Mouse (Mus musculus): ENCODE data around the gene Taf4. TPM values are rescaled to one million over a fixed set of nuclear protein-coding genes. Genes with fewer than 3 reads are reported as not detected.

Gene Taf4
- polyA plus RNA-seq, 1 experiment = 26.4 TPM

- no peaks in the 10 kb centered on the region for H3K4me1 ChIP-seq (ENCODE audit: control insufficient read depth, insufficient read depth, low read length)
- no peaks in the 10 kb centered on the region for H3K27me3 ChIP-seq (ENCODE audit: control insufficient read depth, insufficient read depth, low read length, poor library complexity, severe bottlenecking)
- no peaks in the 10 kb centered on the region for H3K9me3 ChIP-seq (replicated peaks; ENCODE audit: control insufficient read depth, insufficient read depth, low read length, poor library complexity, severe bottlenecking)
- H3K27ac ChIP-seq (ENCODE audit: insufficient read depth, low read length) = no peak overlapping the region
- no peaks in the 10 kb centered on the region for H3K36me3 ChIP-seq (ENCODE audit: control insufficient read depth, insufficient read depth, low read length, poor library complexity, severe bottlenecking)
- no peak overlapping the region for H3K4me3 ChIP-seq (ENCODE audit: low read depth, low read length)
- no peak for TF ChIP-seq CTCF (IDR thresholded peaks at IDR 0.05; ENCODE audit: low read depth, low read length)
- no peak for TF ChIP-seq POLR2A (IDR thresholded peaks at IDR 0.05; ENCODE audit: insufficient read depth, low read length)
- TF ChIP-seq EP300 (IDR thresholded peaks at IDR 0.05; ENCODE audit: insufficient read depth, low read depth, low read length) = no peak
- H3K9ac ChIP-seq (ENCODE audit: low read depth, poor library complexity, severe bottlenecking) = no peak overlapping the region
Measured at GRCm38 (mm10) chr2:179945051-179945450, 31.4 kb downstream of the Taf4 start.

DNA sequence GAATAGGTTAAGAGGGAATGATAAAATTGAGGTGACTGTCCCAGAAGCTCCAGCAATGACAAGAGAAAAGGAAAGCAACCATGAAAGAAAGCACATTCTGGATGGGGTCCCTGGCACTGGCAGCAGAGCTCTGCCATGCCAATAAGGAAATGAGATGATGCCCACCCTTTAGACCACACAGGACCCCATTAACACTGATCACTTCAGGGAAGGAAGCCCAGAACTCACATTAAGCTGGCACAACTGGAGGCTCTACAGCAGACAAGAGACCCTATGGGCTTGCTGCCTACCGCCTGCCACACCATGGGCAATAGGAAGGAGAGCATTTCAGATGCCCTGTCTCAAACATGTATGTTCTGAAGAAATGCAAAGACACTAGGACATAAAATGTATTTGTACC is 34.8 kb downstream of the Taf4 start:
- H3K27me3 ChIP-seq (ENCODE audit: control insufficient read depth, insufficient read depth, low read length, poor library complexity, severe bottlenecking) = no peaks in the 10 kb centered on the region
- H3K36me3 ChIP-seq (ENCODE audit: control insufficient read depth, insufficient read depth, low read length, poor library complexity, severe bottlenecking) = no peaks in the 10 kb centered on the region
- no peak overlapping the region for H3K9ac ChIP-seq (ENCODE audit: low read depth, poor library complexity, severe bottlenecking)
- H3K27ac ChIP-seq (ENCODE audit: insufficient read depth, low read length) = no peak overlapping the region
- H3K4me1 ChIP-seq (ENCODE audit: control insufficient read depth, insufficient read depth, low read length) = no peaks in the 10 kb centered on the region
- no peak for TF ChIP-seq EP300 (IDR thresholded peaks at IDR 0.05; ENCODE audit: insufficient read depth, low read depth, low read length)
- no peak for TF ChIP-seq POLR2A (IDR thresholded peaks at IDR 0.05; ENCODE audit: insufficient read depth, low read length)
- no peak overlapping the region for H3K4me3 ChIP-seq (ENCODE audit: low read depth, low read length)
- no peaks in the 10 kb centered on the region for H3K9me3 ChIP-seq (replicated peaks; ENCODE audit: control insufficient read depth, insufficient read depth, low read length, poor library complexity, severe bottlenecking)

DNA sequence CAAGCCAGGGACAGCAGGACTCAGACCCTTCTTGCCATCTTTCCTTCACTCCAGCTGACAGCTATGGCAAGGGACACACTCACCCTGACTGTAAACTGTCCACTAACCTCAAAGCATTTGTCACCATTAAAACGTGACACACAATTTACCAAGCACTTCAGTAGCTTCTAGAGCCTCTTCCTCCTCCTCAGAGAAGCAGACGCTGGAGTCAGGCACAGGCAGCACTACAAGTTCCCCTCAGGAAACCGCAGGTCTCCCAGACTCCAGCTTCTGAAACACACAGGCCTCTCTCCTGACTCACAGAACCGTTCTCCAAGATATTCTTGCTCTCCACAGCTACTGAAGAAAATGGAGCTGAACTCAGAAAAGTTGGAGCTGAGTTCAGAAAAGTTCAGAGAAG is 39.4 kb downstream of the Taf4 start:
- H3K4me3 ChIP-seq (ENCODE audit: low read depth, low read length) = no peak overlapping the region
- no peaks in the 10 kb centered on the region for H3K4me1 ChIP-seq (ENCODE audit: control insufficient read depth, insufficient read depth, low read length)
- peaks cover 4% of the 10 kb centered on the region; the same call in 1 of the 2 replicates for H3K36me3 ChIP-seq (ENCODE audit: control insufficient read depth, insufficient read depth, low read length, poor library complexity, severe bottlenecking)
- H3K9me3 ChIP-seq (replicated peaks; ENCODE audit: control insufficient read depth, insufficient read depth, low read length, poor library complexity, severe bottlenecking) = no peaks in the 10 kb centered on the region
- no peaks in the 10 kb centered on the region for H3K27me3 ChIP-seq (ENCODE audit: control insufficient read depth, insufficient read depth, low read length, poor library complexity, severe bottlenecking)
- TF ChIP-seq CTCF (IDR thresholded peaks at IDR 0.05; ENCODE audit: low read depth, low read length) (no peak), POLR2A (IDR thresholded peaks at IDR 0.05; ENCODE audit: insufficient read depth, low read length) (no peak), EP300 (IDR thresholded peaks at IDR 0.05; ENCODE audit: insufficient read depth, low read depth, low read length) (no peak)
- H3K9ac ChIP-seq (ENCODE audit: low read depth, poor library complexity, severe bottlenecking) = no peak overlapping the region
- H3K27ac ChIP-seq (ENCODE audit: insufficient read depth, low read length) = no peak overlapping the region

DNA sequence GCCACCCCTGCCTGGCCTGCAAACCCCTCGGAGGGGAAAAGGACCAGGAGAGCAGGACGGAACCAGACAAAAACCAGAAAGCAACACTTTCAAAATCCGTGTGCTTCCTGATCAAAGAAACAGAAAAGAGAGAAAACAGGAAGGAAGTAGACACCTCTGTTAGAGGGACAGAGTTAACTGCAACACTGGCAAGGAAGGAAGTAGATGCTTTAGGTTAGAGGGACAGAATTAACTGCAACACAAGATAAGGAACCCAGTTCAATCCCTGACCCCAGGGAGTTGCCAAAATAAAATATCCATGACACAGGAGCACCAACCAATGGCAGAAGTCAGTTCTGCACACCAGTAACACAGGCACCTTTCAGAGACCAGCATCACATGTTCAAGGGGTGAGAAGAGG is 42.3 kb downstream of the Taf4 start:
- Histone ChIP-seq H3K27me3 (ENCODE audit: control insufficient read depth, insufficient read depth, low read length, poor library complexity, severe bottlenecking) (no peaks in the 10 kb centered on the region), H3K36me3 (ENCODE audit: control insufficient read depth, insufficient read depth, low read length, poor library complexity, severe bottlenecking) (peaks cover 10% of the 10 kb centered on the region; the same call in 1 of the 2 replicates), H3K27ac (ENCODE audit: insufficient read depth, low read length) (no peak overlapping the region), H3K9me3 (replicated peaks; ENCODE audit: control insufficient read depth, insufficient read depth, low read length, poor library complexity, severe bottlenecking) (no peaks in the 10 kb centered on the region), H3K9ac (ENCODE audit: low read depth, poor library complexity, severe bottlenecking) (no peak overlapping the region), H3K4me1 (ENCODE audit: control insufficient read depth, insufficient read depth, low read length) (no peaks in the 10 kb centered on the region), H3K4me3 (ENCODE audit: low read depth, low read length) (no peak overlapping the region)
- TF ChIP-seq POLR2A (IDR thresholded peaks at IDR 0.05; ENCODE audit: insufficient read depth, low read length) (no peak), EP300 (IDR thresholded peaks at IDR 0.05; ENCODE audit: insufficient read depth, low read depth, low read length) (no peak), CTCF (IDR thresholded peaks at IDR 0.05; ENCODE audit: low read depth, low read length) (no peak)

- Histone ChIP-seq H3K4me3 (ENCODE audit: low read depth, low read length) (no peak overlapping the region), H3K36me3 (ENCODE audit: control insufficient read depth, insufficient read depth, low read length, poor library complexity, severe bottlenecking) (peaks cover 10% of the 10 kb centered on the region; the same call in 1 of the 2 replicates), H3K9me3 (replicated peaks; ENCODE audit: control insufficient read depth, insufficient read depth, low read length, poor library complexity, severe bottlenecking) (no peaks in the 10 kb centered on the region), H3K9ac (ENCODE audit: low read depth, poor library complexity, severe bottlenecking) (no peak overlapping the region), H3K4me1 (ENCODE audit: control insufficient read depth, insufficient read depth, low read length) (no peaks in the 10 kb centered on the region), H3K27me3 (ENCODE audit: control insufficient read depth, insufficient read depth, low read length, poor library complexity, severe bottlenecking) (no peaks in the 10 kb centered on the region), H3K27ac (ENCODE audit: insufficient read depth, low read length) (no peak overlapping the region)
- TF ChIP-seq EP300 (IDR thresholded peaks at IDR 0.05; ENCODE audit: insufficient read depth, low read depth, low read length) = no peak
- TF ChIP-seq POLR2A (IDR thresholded peaks at IDR 0.05; ENCODE audit: insufficient read depth, low read length) = no peak
- TF ChIP-seq CTCF (IDR thresholded peaks at IDR 0.05; ENCODE audit: low read depth, low read length) = no peak
Measured at GRCm38 (mm10) chr2:179931741-179932140, 44.7 kb downstream of the Taf4 start.

DNA sequence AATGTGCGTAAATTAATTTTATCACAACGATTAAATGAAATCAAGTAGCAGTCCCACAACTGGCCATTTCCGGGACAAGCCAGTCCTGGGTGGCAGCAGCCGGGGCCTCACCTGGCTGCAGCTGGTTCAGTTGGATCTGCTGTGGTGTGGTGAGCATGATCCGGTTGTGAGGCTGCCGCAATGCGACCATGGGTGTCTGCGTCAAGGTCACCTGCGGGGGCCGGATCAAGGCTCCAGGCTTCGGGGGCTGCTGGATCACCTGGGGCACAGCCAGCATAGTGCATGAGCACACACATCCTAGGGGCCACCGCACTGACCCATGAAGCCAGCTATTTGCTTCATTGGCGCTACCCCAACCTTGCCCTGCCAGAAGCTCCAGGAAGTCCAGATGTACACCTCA is 47.3 kb downstream of the Taf4 start:
- no peak overlapping the region for H3K27ac ChIP-seq (ENCODE audit: insufficient read depth, low read length)
- H3K36me3 ChIP-seq (ENCODE audit: control insufficient read depth, insufficient read depth, low read length, poor library complexity, severe bottlenecking) = peaks cover 12% of the 10 kb centered on the region; the same call in 1 of the 2 replicates
- H3K4me1 ChIP-seq (ENCODE audit: control insufficient read depth, insufficient read depth, low read length) = no peaks in the 10 kb centered on the region
- no peak overlapping the region for H3K9ac ChIP-seq (ENCODE audit: low read depth, poor library complexity, severe bottlenecking)
- no peak overlapping the region for H3K4me3 ChIP-seq (ENCODE audit: low read depth, low read length)
- no peaks in the 10 kb centered on the region for H3K9me3 ChIP-seq (replicated peaks; ENCODE audit: control insufficient read depth, insufficient read depth, low read length, poor library complexity, severe bottlenecking)
- H3K27me3 ChIP-seq (ENCODE audit: control insufficient read depth, insufficient read depth, low read length, poor library complexity, severe bottlenecking) = no peaks in the 10 kb centered on the region
- no peak for TF ChIP-seq CTCF (IDR thresholded peaks at IDR 0.05; ENCODE audit: low read depth, low read length)
- TF ChIP-seq POLR2A (IDR thresholded peaks at IDR 0.05; ENCODE audit: insufficient read depth, low read length) = no peak
- TF ChIP-seq EP300 (IDR thresholded peaks at IDR 0.05; ENCODE audit: insufficient read depth, low read depth, low read length) = no peak

Data from ES-Bruce4 (cell line).